Mouse (Mus musculus) kidney, adult 2 months (tissue): ENCODE measurements around the gene Tcta. TPM values are rescaled to one million over a fixed set of nuclear protein-coding genes. Genes with fewer than 3 reads are reported as not detected.

Experiments
- DNase-seq: peaks from one replicate; pipeline ENCODE4 v3.0.0; 2021
- H3K27ac ChIP-seq: fragments of 200-500 bp; 2 replicates; pipeline ENCODE4 v1.5.1; 2012; ENCODE audit warnings: low read depth, low read length, control low read depth, inconsistent platforms; ENCODE audit not compliant: insufficient read depth
- H3K27me3 ChIP-seq: fragments of 200-500 bp; replicated peaks from 2 replicates; pipeline ENCODE4 v1.6.1; 2012; ENCODE audit warnings: mild to moderate bottlenecking, moderate library complexity, low read length, inconsistent platforms; ENCODE audit not compliant: control insufficient read depth, insufficient read depth
- H3K36me3 ChIP-seq: fragments of 200-500 bp; 2 replicates; pipeline ENCODE4 v1.6.1; 2012; ENCODE audit warnings: mild to moderate bottlenecking, moderate library complexity, low read length, inconsistent platforms; ENCODE audit not compliant: control insufficient read depth, insufficient read depth
- H3K4me1 ChIP-seq: fragments of 200-500 bp; 2 replicates; pipeline ENCODE4 v1.6.1; 2011; ENCODE audit warnings: low read length; ENCODE audit not compliant: control insufficient read depth, insufficient read depth
- H3K4me3 ChIP-seq: fragments of 200-500 bp; 2 replicates; pipeline ENCODE4 v1.5.1; 2011; ENCODE audit warnings: mild to moderate bottlenecking, low read depth, low read length, control low read depth; ENCODE audit not compliant: insufficient read depth
- CTCF ChIP-seq: fragments of 200-500 bp; conservative IDR thresholded peaks from 2 replicates; pipeline ENCODE4 v1.5.1; 2011; ENCODE audit warnings: low read depth, mild to moderate bottlenecking, control low read depth, low read length, moderate library complexity, mixed read lengths; ENCODE audit not compliant: insufficient read depth, insufficient read length
- POLR2A ChIP-seq: fragments of 200-500 bp; IDR thresholded peaks from one replicate; pipeline ENCODE4 v1.6.1; 2011; ENCODE audit warnings: low read depth, low read length, control low read depth
- WGBS: fragments of 180-500 bp; shearing (Covaris S2); methylation state at CpG from one replicate; pipeline ENCODE4 v1.1.7; 2018; 5-methylcytosine and 5-hydroxymethylcytosine counted together
- polyA plus RNA-seq: library from polyadenylated mRNA; depleted of rRNA; stranded (reverse); fragments of >200 nt; gene quantifications from 2 replicates; pipeline ENCODE4 v1.2.3, GENCODE M21; 2012

Tcta gene
- polyA plus RNA-seq, 1 experiment: 55.3 TPM

GRCm38 (mm10) chr9:108343835-108344234 lies 37.9 kb upstream of the Tcta start:
- no peak for TF ChIP-seq POLR2A
- no peak for TF ChIP-seq CTCF
- H3K27ac ChIP-seq: peak overlapping the region; percentile 90; the same call in 1 of the 2 replicates
- H3K4me1 ChIP-seq: peaks cover 26% of the 10 kb centered on the region; the same call in 1 of the 2 replicates
- peaks cover 1% of the 10 kb centered on the region; the same call in 1 of the 2 replicates for H3K36me3 ChIP-seq
- no peak overlapping the region for H3K4me3 ChIP-seq
- no peak for DNase-seq
- no peaks in the 10 kb centered on the region for H3K27me3 ChIP-seq
- WGBS: 94% methylated on average over 1 of the region's 1 CpGs

- H3K27me3 ChIP-seq: no peaks in the 10 kb centered on the region
- DNase-seq: peak; percentile 18
- 43% methylated on average over 3 of the region's 3 CpGs for WGBS
- peaks cover 29% of the 10 kb centered on the region; the same call in 1 of the 2 replicates for H3K4me1 ChIP-seq
- TF ChIP-seq CTCF (no peak), POLR2A (no peak)
- H3K4me3 ChIP-seq: no peak overlapping the region
- H3K27ac ChIP-seq: peak overlapping the region; percentile 90
- peaks cover 1% of the 10 kb centered on the region; the same call in 1 of the 2 replicates for H3K36me3 ChIP-seq
These were observed 37.4 kb upstream of the Tcta start for GRCm38 (mm10) chr9:108343331-108343730.

- no peaks in the 10 kb centered on the region for H3K27me3 ChIP-seq
- H3K4me3 ChIP-seq: no peak overlapping the region
- peaks cover 31% of the 10 kb centered on the region; the same call in 1 of the 2 replicates for H3K4me1 ChIP-seq
- 14% methylated on average over 5 of the region's 5 CpGs for WGBS
- no peak for TF ChIP-seq CTCF
- TF ChIP-seq POLR2A: no peak
- DNase-seq: peak; percentile 93
- peak overlapping the region; percentile 97 for H3K27ac ChIP-seq
- peaks cover 1% of the 10 kb centered on the region; the same call in 1 of the 2 replicates for H3K36me3 ChIP-seq
These were observed 36.4 kb upstream of the Tcta start for GRCm38 (mm10) chr9:108342301-108342831.

GRCm38 (mm10) chr9:108341801-108342200 lies 35.8 kb upstream of the Tcta start:
- H3K36me3 ChIP-seq: peaks cover 1% of the 10 kb centered on the region; the same call in 1 of the 2 replicates
- TF ChIP-seq POLR2A (no peak), CTCF (no peak)
- H3K27me3 ChIP-seq: no peaks in the 10 kb centered on the region
- peaks cover 31% of the 10 kb centered on the region; the same call in 1 of the 2 replicates for H3K4me1 ChIP-seq
- H3K4me3 ChIP-seq: peak overlapping the region; percentile 20
- H3K27ac ChIP-seq: peak overlapping the region; percentile 97
- no peak for DNase-seq

- TF ChIP-seq POLR2A (no peak), CTCF (no peak)
- Histone ChIP-seq H3K4me1 (peaks cover 29% of the 10 kb centered on the region; the same call in 1 of the 2 replicates), H3K27me3 (no peaks in the 10 kb centered on the region), H3K36me3 (peaks cover 3% of the 10 kb centered on the region; the same call in 1 of the 2 replicates), H3K27ac (peak overlapping the region; percentile 97), H3K4me3 (peak overlapping the region; percentile 18)
- WGBS: 30% methylated on average over 5 of the region's 5 CpGs
- no peak for DNase-seq
These were observed 35.1 kb upstream of the Tcta start for GRCm38 (mm10) chr9:108341139-108341475.

- Histone ChIP-seq H3K4me1 (peaks cover 29% of the 10 kb centered on the region; the same call in 1 of the 2 replicates), H3K36me3 (peaks cover 3% of the 10 kb centered on the region; the same call in 1 of the 2 replicates), H3K27me3 (no peaks in the 10 kb centered on the region), H3K27ac (peak overlapping the region; percentile 97), H3K4me3 (peak overlapping the region; percentile 88)
- peak; percentile 56 for DNase-seq
- no peak for TF ChIP-seq POLR2A
- no peak for TF ChIP-seq CTCF
- 16% methylated on average over 10 of the region's 10 CpGs for whole genome bisulfite sequencing
These were observed 34.5 kb upstream of the Tcta start for GRCm38 (mm10) chr9:108340258-108341138.

- no peak for TF ChIP-seq CTCF
- no peak for TF ChIP-seq POLR2A
- Histone ChIP-seq H3K27ac (peak overlapping the region; percentile 97), H3K4me1 (peaks cover 26% of the 10 kb centered on the region; the same call in 1 of the 2 replicates), H3K36me3 (peaks cover 6% of the 10 kb centered on the region), H3K4me3 (peak overlapping the region; percentile 88), H3K27me3 (no peaks in the 10 kb centered on the region)
- DNase-seq: peak; percentile 52
- 4% methylated on average over 20 of the region's 20 CpGs for WGBS
These were observed 33.9 kb upstream of the Tcta start for GRCm38 (mm10) chr9:108339886-108340257.
